Mouse (Mus musculus) limb, embryonic 15.5 days (tissue): Measurements from ENCODE around the gene Thg1l. TPM values are rescaled to one million over a fixed set of nuclear protein-coding genes. Genes with fewer than 3 reads are reported as not detected.

Source experiments
- ATAC-seq: fragments of 200-750 bp; cut with Nextera tagmentation; 2 replicates; pipeline ENCODE4 v1.8.0; 2017; ENCODE audit warnings: low read depth, moderate TSS enrichment; ENCODE audit not compliant: insufficient number of reproducible peaks, low FRiP score, low TSS enrichment
- H3K27ac ChIP-seq: fragments of 300-500 bp; sonication (generic); 2 replicates; pipeline ENCODE4 v1.5.1; 2015; ENCODE audit warnings: moderate library complexity, mild to moderate bottlenecking, inconsistent platforms
- H3K27me3 ChIP-seq: fragments of 300-500 bp; sonication (generic); 2 replicates; pipeline ENCODE4 v1.6.1; 2015; ENCODE audit warnings: inconsistent platforms
- H3K36me3 ChIP-seq: fragments of 300-500 bp; sonication (generic); 2 replicates; pipeline ENCODE4 v1.6.1; 2015; ENCODE audit warnings: inconsistent platforms
- H3K4me1 ChIP-seq: fragments of 300-500 bp; sonication (generic); 2 replicates; pipeline ENCODE4 v1.6.1; 2015; ENCODE audit warnings: inconsistent platforms
- H3K4me2 ChIP-seq: fragments of 300-500 bp; sonication (generic); 2 replicates; pipeline ENCODE4 v1.6.1; 2015; ENCODE audit warnings: mild to moderate bottlenecking, inconsistent platforms
- H3K4me3 ChIP-seq: fragments of 300-500 bp; sonication (generic); 2 replicates; pipeline ENCODE4 v1.5.1; 2015; ENCODE audit warnings: mild to moderate bottlenecking, inconsistent platforms
- H3K9ac ChIP-seq: fragments of 300-500 bp; sonication (generic); 2 replicates; pipeline ENCODE4 v1.6.1; 2015; ENCODE audit warnings: inconsistent platforms
- H3K9me3 ChIP-seq: fragments of 300-500 bp; sonication (generic); 2 replicates; pipeline ENCODE4 v1.6.1; 2016; ENCODE audit warnings: inconsistent platforms
- WGBS: fragments of 180-500 bp; shearing (Covaris S2); methylation state at CpG from one replicate; pipeline ENCODE4 v1.1.7; 2015; 5-methylcytosine and 5-hydroxymethylcytosine counted together
- polyA plus RNA-seq: library from polyadenylated mRNA; unstranded; fragments of >200 nt; fragmentation: Nextera tagmentation; extraction: Ambion mirVana; gene quantifications from 2 replicates; pipeline ENCODE4 v1.2.1, GENCODE M21; 2015

Thg1l gene
- polyA plus RNA-seq, 1 experiment from 2014 or later = 11.3 TPM

DNA sequence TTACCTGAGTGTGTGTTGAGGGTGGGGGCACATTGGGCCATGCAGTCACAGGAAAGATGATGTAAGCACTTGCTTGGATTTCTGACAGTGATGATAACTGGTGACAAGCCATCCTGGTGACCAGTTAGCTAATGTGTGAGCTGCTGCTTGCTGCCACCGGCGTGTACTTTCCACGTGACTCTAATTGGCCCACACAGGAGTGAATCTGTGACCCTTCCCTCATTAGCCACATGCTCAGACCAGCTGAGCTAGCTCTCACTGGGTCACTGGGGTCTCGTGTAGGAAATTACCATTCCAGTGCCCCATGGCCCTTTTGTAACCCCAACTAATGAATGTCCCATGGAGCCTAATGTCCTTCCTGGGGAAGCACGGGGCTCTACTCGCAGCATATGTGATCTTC lies 29.9 kb downstream of the Thg1l start:
- Histone ChIP-seq H3K27ac (no peak overlapping the region), H3K4me1 (0 out of 2 replicates have a peak, but pooled peaks cover 3% of the 10 kb centered on the region), H3K36me3 (peaks cover 12% of the 10 kb centered on the region; the same call in 1 of the 2 replicates), H3K27me3 (no peaks in the 10 kb centered on the region), H3K9ac (no peak overlapping the region), H3K4me2 (no peak overlapping the region), H3K4me3 (no peak overlapping the region), H3K9me3 (no peaks in the 10 kb centered on the region)
- ATAC-seq = no peak
- WGBS = 27% methylated on average over 6 of the region's 6 CpGs

DNA sequence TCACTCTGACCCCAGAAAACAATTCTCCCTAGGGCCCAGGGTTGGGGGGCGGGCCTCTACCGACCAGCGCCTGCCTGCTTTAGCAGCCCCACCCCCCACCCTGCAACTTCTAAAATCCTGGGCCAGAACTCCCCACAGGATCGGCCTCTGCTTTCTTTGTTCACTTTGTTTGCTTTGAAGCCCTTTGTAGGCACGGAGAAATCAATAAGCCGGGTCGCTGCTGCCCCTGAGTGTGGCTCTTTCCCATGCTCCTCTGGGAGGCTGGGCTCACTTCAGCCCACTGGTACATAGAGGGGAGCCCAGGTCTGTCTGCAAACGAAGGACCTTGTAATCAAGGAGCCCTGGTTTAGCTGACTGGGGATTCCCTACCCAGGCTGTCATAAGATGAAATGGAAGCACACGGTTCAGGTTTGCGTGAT lies 33.8 kb downstream of the Thg1l start:
- H3K4me1 ChIP-seq = 0 out of 2 replicates have a peak, but pooled peaks cover 3% of the 10 kb centered on the region
- no peak for ATAC-seq
- H3K9ac ChIP-seq = no peak overlapping the region
- H3K9me3 ChIP-seq = no peaks in the 10 kb centered on the region
- no peaks in the 10 kb centered on the region for H3K36me3 ChIP-seq
- 14% methylated on average over 10 of the region's 10 CpGs for WGBS
- no peaks in the 10 kb centered on the region for H3K27me3 ChIP-seq
- no peak overlapping the region for H3K27ac ChIP-seq
- H3K4me3 ChIP-seq = no peak overlapping the region
- H3K4me2 ChIP-seq = no peak overlapping the region

DNA sequence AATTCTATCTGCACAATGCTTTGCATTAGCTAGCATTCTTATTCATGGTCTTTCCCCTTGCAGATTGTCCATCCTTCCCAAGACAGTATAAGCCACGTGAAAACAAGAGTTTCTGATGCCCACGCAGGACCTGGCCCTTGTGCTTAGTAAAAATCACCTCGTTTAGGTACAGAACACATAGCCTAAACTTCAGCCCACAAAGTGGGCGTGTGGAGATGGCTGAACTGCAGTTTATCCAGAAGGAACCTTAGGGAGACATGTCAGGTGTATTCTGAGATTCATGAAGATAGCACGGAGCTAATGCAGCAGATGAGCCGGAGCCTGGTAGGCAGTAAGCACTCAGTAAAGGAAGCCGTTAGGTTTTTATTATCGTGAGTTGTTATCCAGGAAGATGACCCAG lies 34.3 kb downstream of the Thg1l start:
- Histone ChIP-seq H3K9me3 (no peaks in the 10 kb centered on the region), H3K4me3 (no peak overlapping the region), H3K27ac (no peak overlapping the region), H3K4me1 (0 out of 2 replicates have a peak, but pooled peaks cover 3% of the 10 kb centered on the region), H3K36me3 (no peaks in the 10 kb centered on the region), H3K4me2 (no peak overlapping the region), H3K27me3 (no peaks in the 10 kb centered on the region), H3K9ac (no peak overlapping the region)
- WGBS = 51% methylated on average over 8 of the region's 8 CpGs
- no peak for ATAC-seq

DNA sequence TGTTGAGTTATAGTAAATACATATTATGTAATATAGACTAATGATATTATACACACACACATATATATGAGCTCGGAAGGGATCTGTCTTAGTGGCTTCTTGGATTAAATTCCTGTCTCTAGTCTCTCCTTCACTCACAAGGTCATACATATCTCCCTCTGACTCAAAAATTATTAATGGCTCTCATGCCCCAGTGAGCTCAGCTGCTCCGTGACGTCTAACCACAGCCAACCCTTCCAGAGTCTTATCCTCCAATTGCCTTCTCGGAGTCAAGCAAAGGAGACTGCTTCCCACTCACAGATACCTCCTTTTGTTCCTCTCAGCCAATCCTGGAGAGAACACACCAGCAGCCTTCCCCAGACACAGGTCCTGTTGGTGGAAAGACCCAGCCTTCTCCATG lies 36.5 kb downstream of the Thg1l start:
- Histone ChIP-seq H3K4me2 (no peak overlapping the region), H3K9ac (no peak overlapping the region), H3K27ac (no peak overlapping the region), H3K36me3 (no peaks in the 10 kb centered on the region), H3K27me3 (no peaks in the 10 kb centered on the region), H3K4me1 (0 out of 2 replicates have a peak, but pooled peaks cover 3% of the 10 kb centered on the region), H3K4me3 (no peak overlapping the region), H3K9me3 (no peaks in the 10 kb centered on the region)
- no peak for ATAC-seq
- 80% methylated on average over 4 of the region's 4 CpGs for WGBS

DNA sequence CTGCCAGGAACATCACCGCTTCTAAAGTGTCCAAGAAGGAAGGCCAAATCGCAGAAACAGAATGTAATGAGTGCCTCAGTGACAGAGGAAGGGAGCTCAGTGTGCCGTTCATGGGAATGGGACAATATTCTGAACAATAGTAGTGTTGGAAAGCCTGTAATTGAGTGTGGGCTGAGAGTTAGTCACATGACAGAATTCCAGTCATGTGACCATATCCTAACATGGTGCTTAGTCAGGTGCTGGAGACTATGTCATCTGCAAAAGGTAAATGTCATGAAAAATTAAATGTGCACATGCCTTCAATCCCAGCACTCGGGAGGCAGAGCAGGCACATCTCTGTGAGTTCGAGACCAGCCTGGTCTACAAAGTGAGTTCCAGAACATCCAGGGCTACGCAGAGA lies 37.3 kb downstream of the Thg1l start:
- Histone ChIP-seq H3K9ac (no peak overlapping the region), H3K27ac (no peak overlapping the region), H3K9me3 (no peaks in the 10 kb centered on the region), H3K27me3 (no peaks in the 10 kb centered on the region), H3K4me2 (no peak overlapping the region), H3K36me3 (no peaks in the 10 kb centered on the region), H3K4me3 (no peak overlapping the region), H3K4me1 (0 out of 2 replicates have a peak, but pooled peaks cover 3% of the 10 kb centered on the region)
- ATAC-seq = no peak
- 91% methylated on average over 6 of the region's 6 CpGs for WGBS

DNA sequence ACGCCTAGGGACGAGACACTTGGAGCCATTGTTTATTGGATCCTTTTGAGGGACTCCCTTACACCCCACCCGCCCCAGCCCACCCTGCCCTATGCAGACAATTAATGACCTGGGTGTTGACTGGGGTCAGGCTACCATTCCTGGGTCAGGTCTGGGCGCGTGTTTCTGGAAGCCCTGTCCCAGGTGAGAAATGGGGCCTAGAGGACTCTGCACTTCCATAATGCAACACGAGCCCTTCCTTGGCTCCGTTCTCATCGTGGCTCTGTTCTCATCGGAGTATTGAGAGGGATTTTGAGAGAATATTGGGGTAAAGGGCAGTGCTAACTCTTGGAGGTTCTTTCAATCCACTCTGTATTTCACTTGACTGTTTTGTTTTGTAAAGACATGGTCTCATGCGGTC lies 39.1 kb downstream of the Thg1l start:
- WGBS = 83% methylated on average over 10 of the region's 10 CpGs
- ATAC-seq = no peak

DNA sequence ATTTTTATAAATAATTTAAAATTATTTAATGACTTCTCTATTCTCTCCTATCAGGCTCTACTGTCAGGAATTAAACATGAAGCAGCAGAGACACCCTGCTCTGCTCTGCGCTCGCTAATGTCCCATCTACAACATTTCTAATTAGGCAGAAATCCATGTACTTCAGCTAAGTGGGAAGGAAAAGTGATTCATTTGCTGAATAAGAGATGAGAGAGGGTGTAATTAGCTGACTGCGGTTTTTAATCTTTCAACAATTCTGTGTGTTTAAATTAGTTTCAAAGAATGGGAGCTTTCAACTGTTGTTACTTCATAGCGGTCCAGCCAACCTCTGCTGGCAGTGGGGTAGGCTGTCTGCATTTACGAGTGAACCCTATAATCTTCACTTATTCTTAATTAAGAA lies 44.6 kb downstream of the Thg1l start:
- WGBS = 95% methylated on average over 5 of the region's 5 CpGs

More for the DNA sequence above, 39.1 kb downstream of the Thg1l start:
- Histone ChIP-seq H3K4me3 (no peak overlapping the region), H3K27me3 (no peaks in the 10 kb centered on the region), H3K9ac (no peak overlapping the region), H3K36me3 (peaks cover 12% of the 10 kb centered on the region), H3K4me2 (no peak overlapping the region), H3K4me1 (no peaks in the 10 kb centered on the region), H3K9me3 (no peaks in the 10 kb centered on the region), H3K27ac (no peak overlapping the region)

DNA sequence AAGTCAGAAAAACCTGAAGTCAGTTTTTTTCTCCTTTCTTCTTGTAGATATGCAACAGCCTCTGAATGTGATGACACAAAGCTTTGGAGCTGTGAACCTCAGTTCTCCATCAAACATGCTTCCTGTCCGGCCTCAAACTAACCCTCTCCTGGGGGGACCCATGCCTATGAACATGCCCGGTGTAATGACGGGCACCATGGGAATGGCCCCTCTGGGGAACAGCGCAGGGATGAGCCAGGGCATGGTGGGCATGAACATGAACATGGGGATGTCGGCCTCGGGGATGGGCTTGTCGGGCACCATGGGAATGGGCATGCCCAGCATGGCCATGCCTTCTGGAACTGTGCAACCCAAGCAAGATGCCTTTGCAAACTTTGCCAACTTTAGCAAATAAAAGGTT lies 46.4 kb downstream of the Thg1l start:
- ATAC-seq = no peak
- no peak overlapping the region for H3K9ac ChIP-seq
- no peak overlapping the region for H3K4me2 ChIP-seq
- H3K4me1 ChIP-seq = no peaks in the 10 kb centered on the region
- peaks cover 66% of the 10 kb centered on the region for H3K36me3 ChIP-seq
- H3K27me3 ChIP-seq = no peaks in the 10 kb centered on the region
- H3K27ac ChIP-seq = no peak overlapping the region
- no peaks in the 10 kb centered on the region for H3K9me3 ChIP-seq
- H3K4me3 ChIP-seq = no peak overlapping the region
- WGBS = 94% methylated on average over 7 of the region's 7 CpGs

More for the DNA sequence above, 44.6 kb downstream of the Thg1l start:
- ATAC-seq = no peak
- peaks cover 60% of the 10 kb centered on the region for H3K36me3 ChIP-seq
- no peaks in the 10 kb centered on the region for H3K4me1 ChIP-seq
- H3K9me3 ChIP-seq = no peaks in the 10 kb centered on the region
- no peak overlapping the region for H3K9ac ChIP-seq
- H3K27me3 ChIP-seq = no peaks in the 10 kb centered on the region
- no peak overlapping the region for H3K27ac ChIP-seq
- H3K4me3 ChIP-seq = no peak overlapping the region
- H3K4me2 ChIP-seq = no peak overlapping the region

DNA sequence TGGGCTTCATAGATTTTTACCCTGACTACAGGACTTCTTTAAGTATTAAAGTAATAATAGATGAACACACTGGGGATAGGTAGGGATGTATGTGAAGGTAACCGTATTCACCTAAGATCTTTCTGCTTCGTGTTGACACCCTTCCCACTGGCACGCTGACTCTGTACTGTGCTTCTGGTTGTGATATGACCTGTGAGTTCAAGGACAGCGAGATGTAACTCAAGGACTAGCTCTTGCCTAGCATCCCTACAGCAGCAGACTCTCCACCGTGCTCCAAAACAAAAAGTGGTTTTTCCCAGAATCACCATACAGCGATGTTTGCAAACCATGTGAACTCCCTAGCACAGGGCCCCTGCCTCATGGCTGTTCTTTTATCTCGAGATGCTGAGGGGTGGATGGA lies 47.2 kb downstream of the Thg1l start:
- H3K27me3 ChIP-seq = no peaks in the 10 kb centered on the region
- H3K27ac ChIP-seq = no peak overlapping the region
- H3K36me3 ChIP-seq = peaks cover 74% of the 10 kb centered on the region
- no peak for ATAC-seq
- H3K9me3 ChIP-seq = no peaks in the 10 kb centered on the region
- no peak overlapping the region for H3K4me3 ChIP-seq
- no peak overlapping the region for H3K9ac ChIP-seq
- WGBS = 94% methylated on average over 7 of the region's 7 CpGs
- H3K4me2 ChIP-seq = no peak overlapping the region
- H3K4me1 ChIP-seq = no peaks in the 10 kb centered on the region

DNA sequence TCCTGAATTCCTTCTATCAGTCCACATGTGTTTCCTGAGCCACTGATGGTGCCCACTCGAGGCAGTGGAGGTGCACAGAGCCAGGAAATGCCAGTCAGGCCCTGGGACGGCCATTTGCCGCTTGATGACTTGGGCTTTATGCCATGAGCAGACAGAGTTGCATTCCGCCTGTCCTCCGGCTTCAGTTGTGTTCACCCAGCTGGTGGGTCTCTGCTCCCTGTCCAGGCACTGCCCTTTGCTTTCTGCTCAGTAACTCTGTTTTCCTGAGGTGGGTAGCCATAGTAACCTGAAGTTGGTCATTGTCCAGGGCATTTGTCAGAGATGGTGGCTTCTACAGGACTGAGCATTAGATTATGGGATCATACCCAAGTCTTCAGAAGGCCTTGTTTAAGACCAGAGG lies 48.0 kb downstream of the Thg1l start:
- ATAC-seq = no peak
- Histone ChIP-seq H3K4me1 (no peaks in the 10 kb centered on the region), H3K4me3 (no peak overlapping the region), H3K36me3 (peaks cover 79% of the 10 kb centered on the region), H3K4me2 (no peak overlapping the region), H3K27me3 (no peaks in the 10 kb centered on the region), H3K27ac (no peak overlapping the region), H3K9me3 (no peaks in the 10 kb centered on the region), H3K9ac (no peak overlapping the region)
- 78% methylated on average over 5 of the region's 5 CpGs for WGBS

DNA sequence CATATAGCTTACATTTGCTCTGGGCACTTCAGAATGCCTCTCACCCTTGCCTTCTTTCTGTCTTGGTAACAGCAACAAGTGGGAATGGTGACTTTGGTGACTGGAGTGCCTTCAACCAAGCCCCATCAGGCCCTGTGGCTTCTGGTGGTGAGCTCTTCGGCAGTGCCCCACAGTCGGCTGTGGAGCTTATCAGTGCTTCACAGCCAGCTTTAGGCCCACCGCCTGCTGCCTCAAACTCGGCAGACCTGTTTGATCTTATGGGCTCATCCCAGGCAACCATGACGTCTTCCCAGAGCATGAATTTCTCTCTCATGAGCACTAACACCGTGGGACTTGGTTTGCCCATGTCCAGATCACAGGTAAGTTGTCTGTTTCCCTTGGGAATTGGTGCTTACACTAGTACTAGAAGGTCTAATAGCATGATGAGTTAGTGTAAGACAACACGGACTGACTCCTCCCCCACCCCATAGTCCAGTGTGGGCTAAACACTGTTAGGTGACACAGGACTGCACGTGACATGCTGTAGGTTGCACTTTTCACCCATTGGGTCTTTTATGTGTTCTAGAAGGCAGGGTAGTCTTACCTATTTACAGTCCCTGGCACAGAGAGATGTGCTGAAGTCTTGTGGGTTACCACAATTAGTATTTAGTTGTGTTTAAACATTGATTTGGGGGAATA lies 49.0 kb downstream of the Thg1l start:
- Histone ChIP-seq H3K9me3 (no peaks in the 10 kb centered on the region), H3K36me3 (peaks cover 73% of the 10 kb centered on the region), H3K4me1 (no peaks in the 10 kb centered on the region), H3K27ac (no peak overlapping the region), H3K27me3 (no peaks in the 10 kb centered on the region), H3K4me3 (no peak overlapping the region), H3K9ac (no peak overlapping the region), H3K4me2 (no peak overlapping the region)
- no peak for ATAC-seq
- 91% methylated on average over 8 of the region's 8 CpGs for WGBS

DNA sequence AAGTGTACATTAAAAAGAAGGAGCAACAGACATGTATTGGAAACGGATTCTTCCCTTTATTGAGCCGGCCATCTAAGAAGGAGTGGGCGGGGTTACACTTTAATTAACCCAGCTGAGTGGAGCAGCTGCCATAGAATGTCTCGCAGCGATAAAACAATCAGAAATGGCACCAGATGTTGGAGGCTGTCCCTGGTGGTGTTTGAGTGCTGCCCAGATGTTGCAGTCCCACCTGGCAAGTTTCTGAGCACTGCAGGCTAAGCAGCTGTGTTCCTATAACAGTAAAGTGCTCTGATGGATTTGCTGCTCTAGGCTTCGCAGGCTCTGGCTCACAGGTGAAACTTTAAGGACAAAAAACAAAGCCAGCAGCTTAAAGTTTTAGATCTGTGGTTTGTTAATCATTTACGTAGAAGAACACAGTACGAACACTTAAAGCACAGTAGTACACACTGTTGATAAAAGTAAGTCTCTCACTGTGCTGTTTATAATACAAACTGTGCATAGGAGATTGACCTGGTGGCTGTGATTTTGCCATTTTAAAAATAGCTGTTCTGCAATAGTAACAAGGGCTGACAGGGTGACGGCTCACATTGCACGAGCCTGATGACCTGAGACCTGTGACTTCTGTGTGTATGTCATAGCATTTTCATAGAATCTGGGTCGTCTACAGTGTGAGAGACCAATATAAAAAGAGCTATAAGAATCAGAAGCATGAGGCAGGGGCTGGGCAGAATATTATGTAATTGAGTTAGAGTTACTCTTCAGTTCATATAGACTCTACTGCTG lies 54.9 kb downstream of the Thg1l start:
- H3K4me2 ChIP-seq = no peak overlapping the region
- no peaks in the 10 kb centered on the region for H3K9me3 ChIP-seq
- H3K4me3 ChIP-seq = no peak overlapping the region
- no peak overlapping the region for H3K27ac ChIP-seq
- H3K27me3 ChIP-seq = no peaks in the 10 kb centered on the region
- no peak for ATAC-seq
- peaks cover 40% of the 10 kb centered on the region for H3K36me3 ChIP-seq
- H3K9ac ChIP-seq = no peak overlapping the region
- peaks cover 5% of the 10 kb centered on the region; the same call in 1 of the 2 replicates for H3K4me1 ChIP-seq
- WGBS = 40% methylated on average over 11 of the region's 11 CpGs
